Mouse (Mus musculus) midbrain, postnatal 0 days (tissue): ENCODE data around the gene Tspan18. TPM values are rescaled to one million over a fixed set of nuclear protein-coding genes. Genes with fewer than 3 reads are reported as not detected.
A peak's percentile ranks its signal among the peaks of the same experiment; 100 is the strongest.

Experiments used
- ATAC-seq: fragments of 200-750 bp; cut with Nextera tagmentation; 2 replicates; pipeline ENCODE4 v1.8.0; 2017; ENCODE audit warnings: moderate number of reproducible peaks, mild to moderate bottlenecking, moderate TSS enrichment, moderate library complexity; ENCODE audit not compliant: low FRiP score
- DNase-seq: peaks from one replicate; pipeline ENCODE4 v3.0.0-alpha.2; 2015; ENCODE audit warnings: low spot score
- H3K27ac ChIP-seq: fragments of 300-500 bp; sonication (generic); 2 replicates; pipeline ENCODE4 v1.5.1; 2014; ENCODE audit warnings: low read depth, mild to moderate bottlenecking, low read length, mixed read lengths
- H3K27me3 ChIP-seq: fragments of 300-500 bp; sonication (generic); 2 replicates; pipeline ENCODE4 v1.6.1; 2014; ENCODE audit warnings: low read length, control low read depth, mixed read lengths; ENCODE audit not compliant: insufficient read depth
- H3K36me3 ChIP-seq: fragments of 300-500 bp; sonication (generic); 2 replicates; pipeline ENCODE4 v1.6.1; 2014; ENCODE audit warnings: low read length, control low read depth, mixed read lengths; ENCODE audit not compliant: insufficient read depth
- H3K4me1 ChIP-seq: fragments of 300-500 bp; sonication (generic); 2 replicates; pipeline ENCODE4 v1.6.1; 2014; ENCODE audit warnings: mild to moderate bottlenecking, control low read depth, antibody characterized with exemption, low read length, mixed read lengths; ENCODE audit not compliant: insufficient read depth
- H3K4me2 ChIP-seq: fragments of 300-500 bp; sonication (generic); 2 replicates; pipeline ENCODE4 v1.6.1; 2014; ENCODE audit warnings: low read depth, mild to moderate bottlenecking, low read length, mixed read lengths; ENCODE audit not compliant: poor library complexity, severe bottlenecking
- H3K4me3 ChIP-seq: fragments of 300-500 bp; sonication (generic); 2 replicates; pipeline ENCODE4 v1.5.1; 2014; ENCODE audit warnings: low read depth, mild to moderate bottlenecking, low read length, moderate library complexity
- H3K9ac ChIP-seq: fragments of 300-500 bp; sonication (generic); replicated peaks from 2 replicates; pipeline ENCODE4 v1.6.1; 2014; ENCODE audit warnings: mild to moderate bottlenecking, low read length, moderate library complexity, mixed read lengths; ENCODE audit not compliant: poor library complexity, severe bottlenecking
- H3K9me3 ChIP-seq: fragments of 300-500 bp; sonication (generic); 2 replicates; pipeline ENCODE4 v1.6.1; 2016; ENCODE audit warnings: low read length, control low read depth
- CTCF ChIP-seq: IDR thresholded peaks from 2 replicates; pipeline ENCODE4 v1.5.1; 2016; ENCODE audit warnings: antibody characterized with exemption, mild to moderate bottlenecking
- WGBS: fragments of 180-500 bp; shearing (Covaris S2); extraction: QIAGEN DNeasy Blood & Tissue Kit; methylation state at CpG from one replicate; pipeline ENCODE4 v1.1.7; 2014; 5-methylcytosine and 5-hydroxymethylcytosine counted together
- polyA plus RNA-seq: library from polyadenylated mRNA; unstranded; fragments of >200 nt; fragmentation: Nextera tagmentation; extraction: Ambion mirVana; gene quantifications from 2 replicates; pipeline ENCODE4 v1.2.1, GENCODE M21; 2015
- total RNA-seq: library from RNA; depleted of rRNA; stranded (reverse); fragments of >200 nt; gene quantifications from 2 replicates; pipeline ENCODE4 v1.2.3, GENCODE M21; 2014

The Tspan18 gene
- total and polyA plus RNA-seq, 2 experiments from 2014 or later, result 16.5 to 19.8 TPM

- H3K27ac ChIP-seq, result no peak overlapping the region
- ATAC-seq (no peak), DNase-seq (no peak)
- no peak for TF ChIP-seq CTCF
- H3K4me1 ChIP-seq, result no peaks in the 10 kb centered on the region
- no peak overlapping the region for H3K9ac ChIP-seq
- no peaks in the 10 kb centered on the region for H3K9me3 ChIP-seq
- H3K4me3 ChIP-seq, result no peak overlapping the region
- no peaks in the 10 kb centered on the region for H3K27me3 ChIP-seq
- WGBS, result 57% methylated on average over 7 of the region's 7 CpGs
- H3K36me3 ChIP-seq, result no peaks in the 10 kb centered on the region
- no peak overlapping the region for H3K4me2 ChIP-seq
Observed at GRCm38 (mm10) chr2:93218353-93218990, 115.8 kb downstream of the Tspan18 start.

- Histone ChIP-seq H3K36me3 (no peaks in the 10 kb centered on the region), H3K27me3 (no peaks in the 10 kb centered on the region), H3K9me3 (no peaks in the 10 kb centered on the region), H3K4me2 (no peak overlapping the region), H3K27ac (no peak overlapping the region), H3K9ac (no peak overlapping the region), H3K4me3 (no peak overlapping the region), H3K4me1 (no peaks in the 10 kb centered on the region)
- peak; percentile 81 for ATAC-seq
- 13% methylated on average over 7 of the region's 7 CpGs for WGBS
- TF ChIP-seq CTCF, result peak; percentile 91
- peak; percentile 94 for DNase-seq
Observed at GRCm38 (mm10) chr2:93217015-93217414, 117.3 kb downstream of the Tspan18 start.

DNA sequence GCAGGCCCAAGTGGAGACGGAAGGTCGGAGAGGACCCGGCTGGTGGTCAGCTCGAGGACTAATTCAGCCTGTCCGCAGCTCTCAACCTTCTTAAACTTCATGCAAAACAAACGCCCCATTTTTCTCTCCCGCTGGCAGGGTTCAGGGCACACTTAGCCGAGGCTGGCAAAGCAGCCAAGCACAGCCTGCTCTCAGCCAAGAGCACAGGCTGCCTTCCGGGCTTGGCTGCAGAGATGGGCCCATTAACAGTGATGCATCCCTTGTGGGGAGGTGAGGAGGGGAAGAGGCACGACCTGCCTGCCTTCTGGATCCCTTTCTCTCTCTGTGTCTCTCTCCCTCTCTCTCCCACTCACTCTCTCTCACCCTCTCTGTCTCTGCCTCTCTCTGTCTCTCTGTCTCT lies 118.5 kb downstream of the Tspan18 start:
- WGBS, result 78% methylated on average over 10 of the region's 10 CpGs
- no peaks in the 10 kb centered on the region for H3K4me1 ChIP-seq
- TF ChIP-seq CTCF, result no peak
- ATAC-seq (no peak), DNase-seq (no peak)
- no peak overlapping the region for H3K4me2 ChIP-seq
- no peak overlapping the region for H3K9ac ChIP-seq
- no peaks in the 10 kb centered on the region for H3K27me3 ChIP-seq
- no peaks in the 10 kb centered on the region for H3K9me3 ChIP-seq
- no peaks in the 10 kb centered on the region for H3K36me3 ChIP-seq
- H3K27ac ChIP-seq, result no peak overlapping the region
- no peak overlapping the region for H3K4me3 ChIP-seq

GRCm38 (mm10) chr2:93214192-93214591 lies 120.1 kb downstream of the Tspan18 start:
- Histone ChIP-seq H3K4me1 (no peaks in the 10 kb centered on the region), H3K36me3 (peaks cover 6% of the 10 kb centered on the region; the same call in 1 of the 2 replicates), H3K4me3 (no peak overlapping the region), H3K9me3 (no peaks in the 10 kb centered on the region), H3K9ac (no peak overlapping the region), H3K27ac (no peak overlapping the region), H3K4me2 (no peak overlapping the region), H3K27me3 (no peaks in the 10 kb centered on the region)
- DNase-seq (no peak), ATAC-seq (no peak)
- no peak for TF ChIP-seq CTCF
- WGBS, result 75% methylated on average over 1 of the region's 1 CpGs

DNA sequence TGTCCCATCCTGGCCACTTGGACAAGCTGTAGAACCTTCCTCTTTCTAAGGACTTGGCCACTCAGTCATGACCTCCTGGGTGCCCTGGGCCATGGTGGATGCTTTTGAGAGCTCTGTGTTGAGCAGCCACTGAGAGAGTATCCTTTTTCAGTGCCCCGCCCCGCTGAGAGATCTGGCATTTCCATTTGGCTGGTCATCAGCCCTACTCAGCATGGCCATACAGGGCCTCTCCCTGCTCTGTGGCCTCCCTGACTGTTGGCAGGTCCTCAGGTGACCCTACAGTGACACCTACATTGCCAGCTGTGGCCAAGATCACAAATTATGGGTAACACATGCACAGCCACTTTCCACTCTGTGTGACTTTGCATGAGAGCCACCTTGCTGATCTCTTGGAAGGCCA lies 121.4 kb downstream of the Tspan18 start:
- Histone ChIP-seq H3K4me1 (no peaks in the 10 kb centered on the region), H3K27me3 (no peaks in the 10 kb centered on the region), H3K4me3 (no peak overlapping the region), H3K27ac (no peak overlapping the region), H3K9ac (no peak overlapping the region), H3K9me3 (no peaks in the 10 kb centered on the region), H3K4me2 (no peak overlapping the region), H3K36me3 (peaks cover 9% of the 10 kb centered on the region; the same call in 1 of the 2 replicates)
- ATAC-seq (no peak), DNase-seq (no peak)
- no peak for TF ChIP-seq CTCF
- WGBS, result 98% methylated on average over 2 of the region's 2 CpGs

GRCm38 (mm10) chr2:93212386-93212785 lies 121.9 kb downstream of the Tspan18 start:
- Histone ChIP-seq H3K4me2 (no peak overlapping the region), H3K4me1 (no peaks in the 10 kb centered on the region), H3K36me3 (peaks cover 10% of the 10 kb centered on the region; the same call in 1 of the 2 replicates), H3K4me3 (no peak overlapping the region), H3K27me3 (no peaks in the 10 kb centered on the region), H3K9ac (no peak overlapping the region), H3K27ac (no peak overlapping the region), H3K9me3 (no peaks in the 10 kb centered on the region)
- no peak for ATAC-seq
- no peak for DNase-seq
- peak; percentile 37 for TF ChIP-seq CTCF
- WGBS, result 84% methylated on average over 2 of the region's 2 CpGs
